7 mouse cellular contexts compared by ENCODE assay signal in genomic region chr2:154206908-154207307, GRCm38 (mm10). TPM values are rescaled to one million over a fixed set of nuclear protein-coding genes. Genes with fewer than 3 reads are reported as not detected.
A peak's percentile ranks its signal among the peaks of the same experiment; 100 is the strongest.
DNase-seq lines count a peak whose midpoint lies in the region; ATAC-seq lines count a peak whose summit lies in the region.

No protein-coding gene starts in this region.

- H3K4me3 ChIP-seq in heart, embryonic 13.5 days, result no peak overlapping the region
- no peak overlapping the region for H3K4me3 ChIP-seq in forebrain, embryonic 10.5 days

- H3K27ac ChIP-seq in heart, embryonic 13.5 days (replicated peaks), result peak overlapping the region; percentile 20; the same call in 1 of the 2 replicates
- H3K27ac ChIP-seq in forebrain, embryonic 10.5 days, result no peak overlapping the region

- no peak overlapping the region for H3K4me2 ChIP-seq in heart, embryonic 13.5 days

- peaks cover 16% of the 10 kb centered on the region for H3K4me1 ChIP-seq in heart, embryonic 13.5 days
- no peaks in the 10 kb centered on the region for H3K4me1 ChIP-seq in forebrain, embryonic 10.5 days

- H3K9ac ChIP-seq in heart, embryonic 13.5 days, result no peak overlapping the region

- H3K9me3 ChIP-seq in heart, embryonic 13.5 days, result no peaks in the 10 kb centered on the region
- H3K9me3 ChIP-seq in forebrain, embryonic 10.5 days, result no peaks in the 10 kb centered on the region

- DNase-seq in right cerebral cortex, postnatal 4 days, result peak; percentile 26
- DNase-seq in right cerebral cortex, adult 18-20 months, result no peak
- DNase-seq in adrenal gland, postnatal 36 days, result peak; percentile 67 to 74
- no peak for DNase-seq in forebrain, embryonic 10.5 days (ENCODE audit: extremely low spot score, low spot score)
- DNase-seq in urinary bladder, adult 2 months (ENCODE audit: low spot score), result no peak

- 34% methylated on average over 7 of the region's 7 CpGs for WGBS in heart, embryonic 13.5 days
- WGBS in forebrain, embryonic 10.5 days, result 60% methylated on average over 7 of the region's 7 CpGs

- no peaks in the 10 kb centered on the region for H3K36me3 ChIP-seq in heart, embryonic 13.5 days
- H3K36me3 ChIP-seq in forebrain, embryonic 10.5 days (replicated peaks), result no peaks in the 10 kb centered on the region

- ATAC-seq in heart, embryonic 13.5 days (ENCODE audit: extremely low read depth, insufficient number of reproducible peaks, low FRiP score, low TSS enrichment), result peak; percentile 69; the same call in 1 of the 2 replicates
- 0 out of 2 replicates have a peak, but pooled peaks have one; percentile 59 for ATAC-seq in megakaryocyte, adult 5-6 weeks (ENCODE audit: poor library complexity, severe bottlenecking)

- peaks cover 13% of the 10 kb centered on the region; the same call in 1 of the 2 replicates for H3K27me3 ChIP-seq in heart, embryonic 13.5 days (replicated peaks)
- H3K27me3 ChIP-seq in forebrain, embryonic 10.5 days (ENCODE audit: poor library complexity, severe bottlenecking), result no peaks in the 10 kb centered on the region

RNA-seq across cellular contexts. Expression of gene Bpifb1, which starts 16.3 kb away (rescaled TPM):
- total RNA-seq in adrenal gland, postnatal 36 days (2021), result not detected
- polyA plus RNA-seq in heart, embryonic 13.5 days (2015; fragmentation: Nextera tagmentation; extraction: Ambion mirVana), result 0.31 and 0.50 TPM in 2 replicates
- not detected in 2 replicates for total RNA-seq in megakaryocyte, adult 5-6 weeks (2015)
- not detected in 2 replicates for total RNA-seq in megakaryocyte, adult 5-6 weeks (2017)
- not detected in 2 replicates for polyA plus RNA-seq in forebrain, embryonic 10.5 days (2016; fragmentation: Nextera tagmentation; extraction: Ambion mirVana)
- polyA plus RNA-seq in urinary bladder, adult 2 months (2012; rRNA removed), result not detected in 2 replicates

RNA-seq across cellular contexts. Expression of gene Bpifb5, which starts 16.6 kb away (rescaled TPM):
- total RNA-seq in adrenal gland, postnatal 36 days (2021), result under 1 TPM; 0.23 TPM
- 0.25 and 0.37 TPM in 2 replicates for polyA plus RNA-seq in heart, embryonic 13.5 days (2015; fragmentation: Nextera tagmentation; extraction: Ambion mirVana)
- not detected in 2 replicates for total RNA-seq in megakaryocyte, adult 5-6 weeks (2015)
- not detected in 2 replicates for total RNA-seq in megakaryocyte, adult 5-6 weeks (2017)
- polyA plus RNA-seq in forebrain, embryonic 10.5 days (2016; fragmentation: Nextera tagmentation; extraction: Ambion mirVana), result 0.18 and 0.33 TPM in 2 replicates
- polyA plus RNA-seq in urinary bladder, adult 2 months (2012; rRNA removed), result 0.27 and 0.37 TPM in 2 replicates

RNA-seq across cellular contexts. Expression of gene Bpifa5, which starts 44.5 kb away (rescaled TPM):
- not detected for total RNA-seq in adrenal gland, postnatal 36 days (2021)
- not detected in 2 replicates for polyA plus RNA-seq in heart, embryonic 13.5 days (2015; fragmentation: Nextera tagmentation; extraction: Ambion mirVana)
- total RNA-seq in megakaryocyte, adult 5-6 weeks (2015), result not detected in 2 replicates
- not detected in 2 replicates for total RNA-seq in megakaryocyte, adult 5-6 weeks (2017)
- not detected in 2 replicates for polyA plus RNA-seq in forebrain, embryonic 10.5 days (2016; fragmentation: Nextera tagmentation; extraction: Ambion mirVana)
- not detected in 2 replicates for polyA plus RNA-seq in urinary bladder, adult 2 months (2012; rRNA removed)

RNA-seq across cellular contexts. Expression of gene Bpifb9a, which starts 50.7 kb away (rescaled TPM):
- total RNA-seq in adrenal gland, postnatal 36 days (2021), result not detected
- polyA plus RNA-seq in heart, embryonic 13.5 days (2015; fragmentation: Nextera tagmentation; extraction: Ambion mirVana), result not detected in 2 replicates
- not detected in 2 replicates for total RNA-seq in megakaryocyte, adult 5-6 weeks (2015)
- not detected in 2 replicates for total RNA-seq in megakaryocyte, adult 5-6 weeks (2017)
- polyA plus RNA-seq in forebrain, embryonic 10.5 days (2016; fragmentation: Nextera tagmentation; extraction: Ambion mirVana), result not detected in 2 replicates
- not detected in 2 replicates for polyA plus RNA-seq in urinary bladder, adult 2 months (2012; rRNA removed)

Comparison
In these comparisons a context has a peak if more than half of its experiments do, and no peak if none do; other contexts are left out.
1. DNase-seq: peak in right cerebral cortex, postnatal 4 days (single experiment) and adrenal gland, postnatal 36 days (2 of 2); none in right cerebral cortex, adult 18-20 months (single experiment), forebrain, embryonic 10.5 days (single experiment) and urinary bladder, adult 2 months (single experiment).